8 mouse cellular contexts compared by ENCODE assay signal in the genomic region with DNA sequence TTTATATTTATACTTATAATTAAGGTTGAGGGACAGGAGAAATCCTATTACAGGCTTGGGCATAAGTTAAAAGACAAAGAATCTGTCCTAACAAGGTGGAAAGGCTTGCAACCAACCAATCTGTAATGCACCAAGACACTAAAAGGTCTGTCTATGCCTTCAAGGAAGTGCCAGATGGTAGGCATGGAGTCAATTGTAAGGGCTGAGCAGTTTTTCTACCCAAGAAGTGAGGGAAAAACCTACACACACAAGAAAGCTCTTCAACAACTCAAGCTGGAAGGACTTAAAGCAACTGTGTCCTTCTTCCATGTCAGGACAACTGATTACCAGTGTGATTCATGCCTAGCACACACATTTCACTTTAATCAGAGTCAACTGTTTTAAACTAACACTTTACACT. TPM values are rescaled to one million over a fixed set of nuclear protein-coding genes. Genes with fewer than 3 reads are reported as not detected.
DNase-seq lines count a peak whose midpoint lies in the region; ATAC-seq and TF ChIP-seq lines count a peak whose summit lies in the region.

No protein-coding gene starts in this region.

- no peaks in the 10 kb centered on the region for H3K9me3 ChIP-seq in forebrain, embryonic 14.5 days (replicated peaks; ENCODE audit: control insufficient read depth, low read length)
- H3K9me3 ChIP-seq in liver, embryonic 13.5 days (replicated peaks): no peaks in the 10 kb centered on the region

- DNase-seq in gastrocnemius, adult 2 months: no peak
- no peak for DNase-seq in gastrocnemius, postnatal 36 days
- DNase-seq in 3T3-L1 (ENCODE audit: low read depth, low spot score): peak; percentile 42
- peak; percentile 25 for DNase-seq in forebrain, embryonic 14.5 days (ENCODE audit: low spot score)
- no peak for DNase-seq in liver, embryonic 13.5 days
- DNase-seq in gastrocnemius, postnatal 14 days: no peak
- no peak for DNase-seq in right cerebral cortex, postnatal 14 days

- peak overlapping the region; percentile 74 for H3K4me2 ChIP-seq in forebrain, embryonic 14.5 days (ENCODE audit: low read length)
- H3K4me2 ChIP-seq in liver, embryonic 13.5 days: peak overlapping the region; percentile 33

- H3K27ac ChIP-seq in gastrocnemius, adult 2 months: peak overlapping the region; percentile 13
- peak overlapping the region; percentile 44; the same call in 1 of the 2 replicates for H3K27ac ChIP-seq in forebrain, embryonic 14.5 days (ENCODE audit: low read depth, low read length)
- no peak overlapping the region for H3K27ac ChIP-seq in liver, embryonic 13.5 days

- ATAC-seq in forebrain, embryonic 14.5 days: no peak
- ATAC-seq in liver, embryonic 13.5 days (ENCODE audit: low read depth): no peak
- no peak for ATAC-seq in frontal cortex, adult (ENCODE audit: low TSS enrichment)

- intact Hi-C loops in gastrocnemius, adult 2 months (cut with DNase I): no loop called here
- intact Hi-C loops in gastrocnemius, postnatal 36 days (cut with DNase I): no loop called here
- intact Hi-C loops in gastrocnemius, postnatal 14 days (cut with DNase I; ENCODE audit: low total_unique reads): no loop called here

- H3K9ac ChIP-seq in forebrain, embryonic 14.5 days (ENCODE audit: low read length): peak overlapping the region; percentile 55; the same call in 1 of the 2 replicates
- no peak overlapping the region for H3K9ac ChIP-seq in liver, embryonic 13.5 days

- H3K36me3 ChIP-seq in forebrain, embryonic 14.5 days (ENCODE audit: control insufficient read depth, insufficient read depth, low read length): peaks cover 16% of the 10 kb centered on the region
- H3K36me3 ChIP-seq in liver, embryonic 13.5 days: no peaks in the 10 kb centered on the region

- peaks cover 24% of the 10 kb centered on the region for H3K4me1 ChIP-seq in forebrain, embryonic 14.5 days (ENCODE audit: control insufficient read depth, insufficient read depth, low read length)
- H3K4me1 ChIP-seq in liver, embryonic 13.5 days (replicated peaks): peaks cover 31% of the 10 kb centered on the region

- H3K27me3 ChIP-seq in forebrain, embryonic 14.5 days (replicated peaks; ENCODE audit: control insufficient read depth, insufficient read depth, low read length): no peaks in the 10 kb centered on the region
- no peaks in the 10 kb centered on the region for H3K27me3 ChIP-seq in liver, embryonic 13.5 days

- H3K4me3 ChIP-seq in gastrocnemius, adult 2 months: peak overlapping the region; percentile 29; the same call in 1 of the 2 replicates
- peak overlapping the region; percentile 94 for H3K4me3 ChIP-seq in forebrain, embryonic 14.5 days (ENCODE audit: low read depth, low read length)
- H3K4me3 ChIP-seq in liver, embryonic 13.5 days (replicated peaks): no peak overlapping the region; the same call in 1 of the 2 replicates

- TF ChIP-seq CTCF in gastrocnemius, adult 2 months (IDR thresholded peaks at IDR 0.05): no peak

RNA-seq across cellular contexts. Expression of a gene that starts 3.4 kb away (rescaled TPM):
- 10 to 100 TPM; 15.9 to 23.8 TPM for total RNA-seq in gastrocnemius, adult 2 months (2021)
- 10 to 100 TPM; 13.6 to 21.1 TPM for total RNA-seq in gastrocnemius, postnatal 36 days (2021)
- polyA plus RNA-seq in forebrain, embryonic 14.5 days (2014; fragmentation: Nextera tagmentation; extraction: Ambion mirVana): 370 and 404 TPM in 2 replicates
- 8.1 and 8.7 TPM in 2 replicates for polyA plus RNA-seq in liver, embryonic 13.5 days (2015; fragmentation: Nextera tagmentation; extraction: Ambion mirVana)
- total RNA-seq in gastrocnemius, postnatal 14 days (2021): 10 to 100 TPM; 16.8 to 16.9 TPM

Comparison
In these comparisons a context has a peak if more than half of its experiments do, and no peak if none do; other contexts are left out.
1. DNase-seq: peak in 3T3-L1 (single experiment) and forebrain, embryonic 14.5 days (single experiment); none in gastrocnemius, adult 2 months (single experiment), gastrocnemius, postnatal 36 days (0 of 2), liver, embryonic 13.5 days (single experiment), gastrocnemius, postnatal 14 days (single experiment) and right cerebral cortex, postnatal 14 days (single experiment).